Mouse (Mus musculus): Measurements from ENCODE around the gene Ppp2r5c.

Gene Ppp2r5c

DNA sequence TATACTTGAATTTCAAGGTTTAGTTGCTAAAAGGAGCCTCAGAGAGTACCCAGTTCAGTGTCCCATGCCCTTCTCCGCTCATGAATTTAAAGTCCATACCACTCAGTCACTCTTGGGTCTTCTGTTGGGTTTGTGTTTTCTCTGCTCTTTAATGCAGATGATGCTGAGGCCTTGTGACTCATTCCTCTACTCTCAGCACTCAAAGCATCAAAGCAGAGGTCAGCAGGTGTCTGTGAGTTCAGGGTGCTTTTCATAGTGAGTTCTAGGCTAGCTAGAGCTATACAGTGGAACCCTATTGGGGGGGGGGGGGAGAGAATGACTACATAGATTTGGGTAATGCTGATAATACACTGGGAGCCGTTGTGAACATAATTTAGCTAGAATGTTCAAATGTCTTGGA is 163.8 kb downstream of the Ppp2r5c start:
- DNase-seq (ENCODE audit: low spot score) = no peak

- DNase-seq (ENCODE audit: low spot score) = no peak
Measured at GRCm38 (mm10) chr12:110630056-110630455, 183.1 kb downstream of the Ppp2r5c start.
